Mouse (Mus musculus) kidney, postnatal 36 days (tissue): ENCODE results near the gene Tppp3.

Experiments used
- DNase-seq, 2 experiments: peaks; one replicate each; pipeline ENCODE4 v3.0.0; 2021 to 2022; ENCODE audit warnings: mixed read lengths in 2 of 2

Tppp3 gene

DNA sequence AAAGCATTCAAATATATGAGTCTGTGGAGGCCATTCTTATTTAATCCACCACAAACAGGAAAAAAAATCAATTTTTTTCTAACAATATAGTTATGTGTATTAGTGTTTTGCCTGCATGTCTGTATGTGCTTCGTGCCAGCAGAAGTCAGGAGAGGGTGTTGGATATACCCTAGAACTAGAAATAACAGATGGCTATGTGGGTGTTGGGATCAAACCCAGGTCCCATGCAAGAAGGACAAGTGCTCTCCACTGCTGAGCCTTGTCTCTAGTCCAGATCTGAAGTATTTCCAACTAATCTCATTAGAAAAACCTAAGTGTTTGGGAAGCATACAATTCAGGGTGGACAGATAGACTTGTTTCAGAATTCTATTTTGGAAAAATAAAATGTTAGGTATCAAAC, 49.3 kb downstream of the Tppp3 start:
- DNase-seq: no peak

GRCm38 (mm10) chr8:105419800-105420199, 51.5 kb downstream of the Tppp3 start:
- no peak for DNase-seq

DNA sequence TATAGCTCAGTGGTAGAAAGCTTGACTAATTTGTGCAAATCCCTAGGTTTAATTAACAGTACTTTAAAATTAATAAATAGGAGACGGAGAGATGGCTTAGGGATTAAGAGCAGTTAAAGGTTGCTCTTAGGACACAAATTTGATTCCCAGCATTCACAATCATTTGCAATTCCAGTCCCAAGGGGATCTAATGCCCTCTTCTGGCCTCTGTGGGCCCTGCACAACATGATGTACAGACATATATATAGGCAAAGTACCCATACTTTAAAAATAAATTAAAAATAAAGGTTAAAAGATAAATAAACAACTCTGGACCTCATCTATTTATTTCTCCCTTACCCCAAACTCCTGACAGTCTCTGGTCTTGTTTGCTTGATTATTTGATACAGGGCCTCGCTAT, 52.3 kb downstream of the Tppp3 start:
- peak in 1 of 2 experiments; percentile 20 for DNase-seq
